Mouse (Mus musculus): ENCODE measurements around the gene Rnf26.

The Rnf26 gene

GRCm38 (mm10) chr9:44113105-44113789 is at the start of gene Rnf26, which contains the start of gene Gm49380:
Gene Rnf26, minus strand, starts transcription at chr9:44113517.
Gene Gm49380, minus strand, starts transcription at chr9:44113500.
- peak; percentile 98 for DNase-seq (ENCODE audit: low read depth, low spot score)

- no peak for DNase-seq (ENCODE audit: low read depth, low spot score)
These were observed 46.6 kb upstream of the Rnf26 start for GRCm38 (mm10) chr9:44159886-44160285.

- DNase-seq (ENCODE audit: low read depth, low spot score): peak; percentile 46
These were observed 34.0 kb upstream of the Rnf26 start for GRCm38 (mm10) chr9:44147290-44147689.

- DNase-seq (ENCODE audit: low read depth, low spot score): no peak
These were observed 31.4 kb upstream of the Rnf26 start for GRCm38 (mm10) chr9:44144718-44145060.

GRCm38 (mm10) chr9:44144023-44144717 is 30.9 kb upstream of the Rnf26 start:
- DNase-seq (ENCODE audit: low read depth, low spot score): no peak

- no peak for DNase-seq (ENCODE audit: low read depth, low spot score)
These were observed 30.1 kb upstream of the Rnf26 start for GRCm38 (mm10) chr9:44143421-44143820.

- DNase-seq (ENCODE audit: low read depth, low spot score): no peak
These were observed 28.6 kb upstream of the Rnf26 start for GRCm38 (mm10) chr9:44141951-44142350.

GRCm38 (mm10) chr9:44137846-44138245 is 24.5 kb upstream of the Rnf26 start:
- DNase-seq (ENCODE audit: low read depth, low spot score): no peak

- DNase-seq (ENCODE audit: low read depth, low spot score): no peak
These were observed 22.6 kb upstream of the Rnf26 start for GRCm38 (mm10) chr9:44135731-44136411.

GRCm38 (mm10) chr9:44134851-44135730 is 21.8 kb upstream of the Rnf26 start:
- DNase-seq (ENCODE audit: low read depth, low spot score): peak; percentile 57

- peak; percentile 57 for DNase-seq (ENCODE audit: low read depth, low spot score)
These were observed 21.0 kb upstream of the Rnf26 start, which contains the start of gene Mcam for GRCm38 (mm10) chr9:44134101-44134850. Gene Mcam, plus strand, starts transcription at chr9:44134469.

- no peak for DNase-seq (ENCODE audit: low read depth, low spot score)
These were observed 20.0 kb upstream of the Rnf26 start for GRCm38 (mm10) chr9:44133287-44133686.

- DNase-seq (ENCODE audit: low read depth, low spot score): no peak
These were observed 18.9 kb upstream of the Rnf26 start for GRCm38 (mm10) chr9:44132200-44132599.

- no peak for DNase-seq (ENCODE audit: low read depth, low spot score)
These were observed 17.9 kb upstream of the Rnf26 start for GRCm38 (mm10) chr9:44131276-44131590.

GRCm38 (mm10) chr9:44130581-44131275 is 17.4 kb upstream of the Rnf26 start:
- peak; percentile 62 for DNase-seq (ENCODE audit: low read depth, low spot score)

- peak; percentile 87 for DNase-seq (ENCODE audit: low read depth, low spot score)
These were observed 16.7 kb upstream of the Rnf26 start for GRCm38 (mm10) chr9:44130034-44130433.

- DNase-seq (ENCODE audit: low read depth, low spot score): no peak
These were observed 16.3 kb upstream of the Rnf26 start for GRCm38 (mm10) chr9:44129633-44130032.

GRCm38 (mm10) chr9:44127351-44127801 is 14.1 kb upstream of the Rnf26 start:
- no peak for DNase-seq (ENCODE audit: low read depth, low spot score)

- no peak for DNase-seq (ENCODE audit: low read depth, low spot score)
These were observed 13.4 kb upstream of the Rnf26 start for GRCm38 (mm10) chr9:44126746-44127145.

All from CD4-positive, CD25-positive, alpha-beta regulatory T cell, adult 2 months (primary cell).